Mouse (Mus musculus): ENCODE data around the gene Mdh1. TPM values are rescaled to one million over a fixed set of nuclear protein-coding genes. Genes with fewer than 3 reads are reported as not detected.

Mdh1 gene
- 232 TPM for polyA plus RNA-seq (2017; shearing (Covaris generic))

GRCm38 (mm10) chr11:21571700-21572381 lies at the start of gene Mdh1, which contains the start of gene Wdpcp:
Gene Mdh1, minus strand, starts transcription at chr11:21572367.
Gene Wdpcp, plus strand, starts transcription at chr11:21572235.

Other genes starting within 250 kb of the Mdh1 start
- gene Ugp2, start 201.2 kb downstream of the Mdh1 start, polyA plus RNA-seq (2017; shearing (Covaris generic)), result 40.6 TPM
- gene Wdpcp, start 132 bp downstream of the Mdh1 start, polyA plus RNA-seq (2017; shearing (Covaris generic)), result 0.92 TPM

All from effector memory CD4-positive, alpha-beta T cell, adult 5 months (primary cell).